Mouse (Mus musculus): Measurements from ENCODE around the gene Sp8.

The Sp8 gene

DNA sequence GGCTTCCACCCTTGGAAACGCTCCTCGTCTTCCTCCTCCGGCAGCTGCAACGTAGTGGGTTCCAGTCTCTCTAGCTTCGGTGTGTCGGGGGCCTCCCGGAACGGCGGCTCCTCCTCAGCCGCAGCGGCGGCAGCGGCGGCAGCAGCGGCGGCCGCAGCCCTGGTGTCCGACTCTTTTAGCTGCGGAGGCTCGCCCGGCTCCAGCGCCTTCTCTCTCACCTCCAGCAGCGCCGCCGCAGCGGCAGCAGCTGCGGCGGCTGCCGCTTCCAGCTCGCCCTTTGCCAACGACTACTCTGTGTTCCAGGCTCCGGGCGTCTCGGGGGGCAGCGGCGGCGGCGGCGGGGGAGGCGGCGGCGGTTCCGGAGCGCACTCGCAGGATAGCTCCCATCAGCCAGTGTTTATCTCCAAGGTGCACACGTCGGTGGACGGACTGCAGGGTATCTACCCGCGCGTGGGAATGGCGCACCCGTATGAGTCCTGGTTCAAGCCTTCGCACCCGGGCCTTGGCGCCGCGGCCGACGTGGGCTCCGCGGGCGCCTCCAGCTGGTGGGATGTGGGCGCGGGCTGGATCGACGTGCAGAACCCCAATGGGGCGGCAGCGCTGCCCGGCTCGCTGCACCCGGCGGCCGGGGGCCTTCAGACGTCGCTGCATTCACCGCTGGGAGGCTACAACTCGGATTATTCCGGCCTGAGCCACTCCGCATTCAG lies 2.5 kb downstream of the Sp8 start:
- CTCF ChIA-PET, result interaction anchor here (0.6 kb wide), 1 partner anchor 1237 kb away, joined by 3 read pairs; no protein-coding TSS in a partner anchor

- CTCF ChIA-PET, result interaction anchor here (0.6 kb wide), 1 partner anchor 1238 kb away, joined by 3 read pairs; no protein-coding TSS in a partner anchor
Measured at GRCm38 (mm10) chr12:118849203-118849861, 3.2 kb downstream of the Sp8 start.

DNA sequence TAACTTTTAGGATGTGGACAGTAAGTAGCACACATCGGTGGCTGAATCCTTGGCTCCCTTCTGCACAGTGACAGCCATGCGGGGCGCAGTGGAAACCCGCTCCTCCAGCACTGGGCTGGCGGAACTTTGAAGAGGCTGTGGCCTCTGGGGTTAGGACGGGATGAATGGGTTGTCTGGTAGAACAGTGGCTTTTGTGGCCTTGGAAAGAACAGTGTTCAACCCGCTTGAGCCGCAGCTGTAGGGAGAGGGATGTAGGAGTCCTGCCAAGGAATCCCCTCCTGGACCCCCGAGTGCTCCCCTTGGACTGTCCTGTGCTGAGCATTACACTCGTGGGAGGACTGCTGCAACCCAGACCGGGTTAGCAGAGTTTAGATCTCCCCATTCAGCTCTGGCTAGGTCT lies 3.9 kb downstream of the Sp8 start:
- CTCF ChIA-PET, result no interaction called here

GRCm38 (mm10) chr12:118850851-118851410 lies 4.8 kb downstream of the Sp8 start:
- CTCF ChIA-PET, result no interaction called here

GRCm38 (mm10) chr12:118853331-118853730 lies 7.2 kb downstream of the Sp8 start:
- CTCF ChIA-PET, result no interaction called here

DNA sequence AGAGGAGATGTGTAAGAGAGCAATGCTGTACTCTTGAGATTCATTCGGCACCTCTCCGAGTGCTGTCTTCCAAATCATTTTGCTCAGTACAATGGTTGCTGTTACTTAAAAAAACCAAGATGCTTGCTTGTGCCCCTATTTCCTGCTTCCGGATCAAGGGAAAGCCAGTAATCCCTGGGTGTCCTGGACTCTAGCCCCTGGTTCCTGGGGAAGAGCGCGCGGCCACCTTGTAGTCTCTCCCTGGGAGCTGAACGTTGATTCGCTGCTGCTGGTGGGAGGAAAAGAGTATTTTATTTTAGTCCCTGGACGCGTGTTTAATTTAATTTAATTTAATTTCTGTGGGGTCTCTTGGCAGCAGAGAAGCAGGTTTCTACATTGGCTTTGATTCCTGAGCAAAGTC lies 8.3 kb downstream of the Sp8 start:
- CTCF ChIA-PET, result interaction anchor here (0.7 kb wide), 1 partner anchor 35 kb away, joined by 8 read pairs; no protein-coding TSS in a partner anchor

DNA sequence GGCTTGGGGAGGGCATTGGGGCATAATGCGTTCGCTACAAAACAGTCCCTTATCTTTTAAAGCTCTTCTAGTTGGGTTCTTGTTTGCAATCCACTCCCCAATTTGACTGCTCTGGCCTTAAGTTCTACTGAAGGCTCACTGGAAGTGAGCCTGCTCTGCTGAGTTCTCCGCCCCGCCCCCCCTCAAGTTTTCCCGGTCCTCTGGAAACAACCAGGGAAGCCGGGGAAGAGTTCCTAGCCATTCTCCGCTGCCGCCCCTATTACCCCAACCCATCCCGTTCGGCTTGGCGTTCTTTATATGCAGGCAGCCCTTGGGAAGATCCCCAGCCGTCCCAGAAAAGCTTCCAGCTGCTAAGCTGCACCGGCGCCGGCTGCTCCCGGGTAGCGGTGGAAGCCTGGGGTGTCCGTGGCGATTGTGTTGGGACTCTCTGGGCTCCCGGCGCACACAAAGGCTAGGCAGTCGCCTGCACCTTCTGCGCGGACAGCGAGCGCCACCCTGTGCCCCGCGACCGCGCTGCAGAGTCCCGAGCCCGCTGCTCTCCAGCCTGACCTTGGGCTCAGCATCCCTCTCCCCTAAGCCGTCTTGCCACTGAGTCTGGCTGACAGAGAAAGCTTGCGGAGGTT lies 8.8 kb downstream of the Sp8 start:
- CTCF ChIA-PET, result interaction anchor here (0.7 kb wide), 1 partner anchor 139 kb away, joined by 4 read pairs; no protein-coding TSS in a partner anchor

- CTCF ChIA-PET, result no interaction called here
Measured at GRCm38 (mm10) chr12:118856151-118856550, 10.0 kb downstream of the Sp8 start.

GRCm38 (mm10) chr12:118872673-118873072 lies 26.5 kb downstream of the Sp8 start:
- CTCF ChIA-PET, result interaction anchor here (0.7 kb wide), 1 partner anchor 9 kb away, joined by 3 read pairs; no protein-coding TSS in a partner anchor

DNA sequence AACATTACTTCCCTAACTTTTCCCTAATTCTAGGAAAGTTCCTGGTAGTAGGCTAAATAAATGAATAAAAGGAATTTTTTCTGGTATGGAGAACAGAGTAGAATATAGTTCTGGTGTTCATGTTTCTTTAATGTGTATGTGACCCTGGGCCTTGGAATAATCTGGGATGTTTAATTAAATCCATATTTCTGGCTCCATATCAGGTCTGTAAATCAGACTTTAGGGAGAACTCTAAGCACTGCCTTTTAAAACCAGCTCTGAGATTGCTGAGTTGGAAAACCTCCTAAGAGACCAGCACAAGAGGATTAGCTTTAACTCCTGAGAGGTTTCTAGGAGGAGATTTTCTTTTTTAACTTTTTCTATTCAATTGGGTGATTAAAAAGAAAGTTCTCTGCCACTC lies 36.7 kb downstream of the Sp8 start:
- CTCF ChIA-PET, result no interaction called here

GRCm38 (mm10) chr12:118887964-118888363 lies 41.8 kb downstream of the Sp8 start:
- CTCF ChIA-PET, result no interaction called here

Data from spleen, embryonic (tissue).